Mouse (Mus musculus): ENCODE results near the gene Sdhaf1.

Sdhaf1 gene

DNA sequence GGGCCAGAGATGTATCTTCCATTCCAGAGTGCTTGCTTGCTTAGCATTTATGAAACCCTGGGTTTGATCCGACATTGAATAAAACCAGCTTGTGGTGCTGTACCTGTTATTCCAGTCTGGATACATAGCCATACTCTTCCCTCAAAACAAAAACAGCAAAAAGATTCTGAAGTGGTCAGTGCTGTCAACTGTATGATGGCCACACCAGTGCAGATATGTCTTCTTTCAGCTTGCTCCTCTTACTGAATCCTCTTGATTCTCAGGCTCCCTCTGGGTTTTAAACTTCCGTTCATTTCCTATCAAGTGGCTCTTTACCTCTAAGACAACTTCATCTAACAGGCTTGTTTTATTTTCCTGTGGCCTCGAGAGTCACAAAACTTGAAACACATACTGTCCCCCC is at the start of gene Sdhaf1:
TSS of gene Sdhaf1 (minus strand) at position 101 of the 400 bp plus-strand sequence.
- DNase-seq (ENCODE audit: low spot score), result no peak

DNA sequence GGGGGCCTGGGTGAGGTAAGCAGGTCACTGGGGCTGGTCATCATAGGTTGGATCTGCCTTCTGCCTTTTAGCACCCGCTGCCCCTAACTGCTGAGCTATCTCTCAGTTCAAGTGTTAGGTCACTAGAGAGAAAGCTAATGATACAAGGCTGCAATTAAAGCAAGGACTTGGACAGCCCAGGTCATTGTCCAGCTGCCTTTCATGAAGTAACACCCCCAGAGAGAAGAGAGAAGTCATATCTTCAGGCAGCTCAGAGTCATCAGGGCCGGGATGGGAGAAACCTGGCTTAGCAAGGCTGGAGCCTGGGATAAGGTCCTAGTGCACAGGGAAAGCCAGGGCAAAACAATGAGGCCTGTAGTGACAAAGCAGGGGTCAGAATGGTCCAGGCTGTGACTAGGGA is 43.8 kb upstream of the Sdhaf1 start:
- DNase-seq (ENCODE audit: low spot score), result no peak

- DNase-seq (ENCODE audit: low spot score), result no peak
These were observed 39.6 kb upstream of the Sdhaf1 start for GRCm38 (mm10) chr7:30363344-30363738.

DNA sequence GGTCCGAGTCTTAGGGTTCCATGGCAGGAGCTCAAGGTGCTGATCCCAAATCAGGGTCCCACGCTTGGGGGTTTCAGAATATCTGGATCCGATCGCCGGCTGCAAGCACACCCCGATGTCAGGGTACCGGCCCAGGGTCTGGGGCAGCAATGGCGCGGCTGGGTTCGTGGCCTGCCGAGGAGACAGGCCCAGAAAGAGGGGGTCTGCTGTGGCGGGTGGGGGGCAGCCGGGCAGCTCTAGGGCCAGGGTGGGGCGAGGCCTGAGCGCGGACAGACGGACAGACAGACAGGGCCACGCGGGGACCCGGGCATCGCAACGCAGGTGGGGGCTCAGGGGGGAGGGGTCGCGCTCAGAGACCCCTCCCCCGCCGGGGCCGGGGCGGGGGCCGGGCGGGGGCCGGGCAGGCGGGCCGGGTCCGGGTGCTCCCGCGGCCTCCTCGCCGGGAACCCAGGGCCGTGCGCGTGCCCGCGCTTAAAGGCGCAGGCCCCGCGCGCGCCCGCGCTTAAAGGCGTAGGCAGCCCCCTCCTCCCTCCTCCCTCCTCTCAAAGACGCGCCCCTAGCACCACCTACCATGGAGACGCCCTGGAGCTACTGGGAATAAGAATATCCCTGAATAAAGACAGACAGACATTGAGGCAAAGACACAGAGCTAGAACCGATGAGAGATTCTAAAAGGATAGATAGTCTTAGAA is 39.1 kb upstream of the Sdhaf1 start, which contains the start of gene Lrfn3:
TSS of gene Lrfn3 (minus strand) at position 121 of the 692 bp plus-strand sequence.
- peak; percentile 93 for DNase-seq (ENCODE audit: low spot score)

DNA sequence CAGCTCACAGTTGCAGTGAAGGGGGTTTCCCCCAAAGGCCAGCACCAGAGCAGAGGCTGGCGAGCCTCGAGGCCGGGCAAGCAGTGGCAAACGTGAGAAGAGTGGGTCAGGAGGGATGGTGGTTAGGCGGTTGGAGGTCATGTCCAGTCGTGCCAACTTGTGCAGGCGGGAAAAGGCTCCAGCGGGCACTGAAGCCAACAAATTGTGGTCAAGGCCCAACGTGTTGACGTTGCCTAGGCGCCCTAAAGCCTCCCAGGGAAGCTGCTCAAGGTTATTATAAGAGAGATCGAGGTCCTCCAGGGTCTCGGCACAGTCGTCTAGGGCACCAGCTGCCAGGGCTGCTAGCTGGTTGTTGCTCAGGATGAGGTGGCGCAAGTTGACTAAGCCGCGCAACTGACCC is 36.3 kb upstream of the Sdhaf1 start:
- no peak for DNase-seq (ENCODE audit: low spot score)

DNA sequence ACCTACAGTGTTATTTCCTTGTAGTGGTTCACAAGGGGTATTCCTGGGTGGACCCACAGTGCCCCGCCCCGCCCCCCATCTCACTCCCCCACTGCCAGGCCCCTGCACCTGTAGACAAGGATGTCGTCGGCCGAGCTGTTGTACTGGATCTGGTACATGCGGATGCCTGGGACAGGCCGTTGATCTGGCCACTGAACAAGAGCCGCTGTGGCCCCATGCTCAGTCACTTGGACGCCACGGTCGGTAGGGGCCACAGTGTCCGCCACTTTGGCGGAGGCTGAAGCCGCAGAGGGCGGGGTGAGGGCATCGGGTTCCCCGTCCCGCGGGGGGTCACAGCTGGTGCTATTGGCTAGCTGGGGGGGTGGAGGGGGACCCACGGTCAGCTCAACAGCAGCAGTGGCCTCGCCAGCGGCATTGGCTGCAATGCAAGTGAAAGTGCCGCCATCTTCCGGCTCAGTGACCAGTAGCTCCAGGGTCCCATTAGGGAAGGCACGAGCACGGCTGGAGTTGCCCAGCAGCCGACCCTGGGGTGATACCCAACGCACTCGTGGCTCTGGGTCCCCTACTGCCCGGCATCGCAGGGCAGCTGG is 35.7 kb upstream of the Sdhaf1 start:
- DNase-seq (ENCODE audit: low spot score), result no peak

- no peak for DNase-seq (ENCODE audit: low spot score)
These were observed 34.9 kb upstream of the Sdhaf1 start for GRCm38 (mm10) chr7:30358378-30359186.

GRCm38 (mm10) chr7:30354059-30354458 is 30.4 kb upstream of the Sdhaf1 start:
- no peak for DNase-seq (ENCODE audit: low spot score)

- DNase-seq (ENCODE audit: low spot score), result peak; percentile 83
These were observed 29.7 kb upstream of the Sdhaf1 start for GRCm38 (mm10) chr7:30353279-30353822.

- DNase-seq (ENCODE audit: low spot score), result peak; percentile 82
These were observed 24.1 kb upstream of the Sdhaf1 start for GRCm38 (mm10) chr7:30347828-30348227.

- peak; percentile 88 for DNase-seq (ENCODE audit: low spot score)
These were observed 23.1 kb upstream of the Sdhaf1 start for GRCm38 (mm10) chr7:30346635-30347379.

GRCm38 (mm10) chr7:30339432-30340109 is 15.9 kb upstream of the Sdhaf1 start:
- DNase-seq (ENCODE audit: low spot score), result no peak

DNA sequence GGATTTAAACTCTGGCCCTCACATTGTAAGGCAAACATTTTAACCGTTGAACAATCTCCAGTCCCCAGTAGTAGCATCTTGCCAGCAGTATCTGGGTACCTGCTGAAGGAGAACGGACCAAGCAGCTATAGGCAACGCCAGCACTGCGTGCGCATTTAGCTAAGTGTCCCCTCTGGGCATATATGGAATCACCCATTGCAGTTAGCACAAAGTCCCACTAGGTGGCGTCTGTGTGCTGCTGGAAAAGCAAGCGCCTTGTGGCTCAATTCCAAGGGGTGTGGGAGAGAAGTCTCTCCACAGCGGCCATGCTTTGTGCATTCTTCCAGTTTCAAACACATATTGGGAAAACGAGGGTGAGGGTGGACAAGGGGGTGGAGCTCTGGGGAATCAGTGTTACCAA is 12.7 kb upstream of the Sdhaf1 start:
- DNase-seq (ENCODE audit: low spot score), result peak; percentile 94

DNA sequence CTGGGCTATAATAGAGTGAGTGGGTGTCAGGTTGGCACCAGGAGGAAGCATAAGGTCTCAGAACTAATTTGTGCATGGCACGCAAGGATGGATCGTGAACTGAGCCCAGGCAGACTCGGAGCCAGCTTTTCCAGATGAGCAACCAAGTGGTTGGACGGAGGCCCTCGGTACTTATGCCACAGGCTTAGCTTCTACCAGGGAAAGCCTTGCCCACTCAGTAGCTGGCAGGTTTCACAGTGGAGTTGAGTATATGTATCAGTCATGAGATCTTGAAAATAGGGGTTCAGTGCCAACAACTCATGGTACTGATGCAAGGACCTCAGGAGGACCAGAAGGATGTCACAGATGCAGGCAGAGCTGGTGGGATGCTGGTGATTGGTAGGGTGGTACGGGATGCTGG is 12.0 kb upstream of the Sdhaf1 start:
- DNase-seq (ENCODE audit: low spot score), result no peak

- no peak for DNase-seq (ENCODE audit: low spot score)
These were observed 10.9 kb upstream of the Sdhaf1 start for GRCm38 (mm10) chr7:30334563-30334962.

DNA sequence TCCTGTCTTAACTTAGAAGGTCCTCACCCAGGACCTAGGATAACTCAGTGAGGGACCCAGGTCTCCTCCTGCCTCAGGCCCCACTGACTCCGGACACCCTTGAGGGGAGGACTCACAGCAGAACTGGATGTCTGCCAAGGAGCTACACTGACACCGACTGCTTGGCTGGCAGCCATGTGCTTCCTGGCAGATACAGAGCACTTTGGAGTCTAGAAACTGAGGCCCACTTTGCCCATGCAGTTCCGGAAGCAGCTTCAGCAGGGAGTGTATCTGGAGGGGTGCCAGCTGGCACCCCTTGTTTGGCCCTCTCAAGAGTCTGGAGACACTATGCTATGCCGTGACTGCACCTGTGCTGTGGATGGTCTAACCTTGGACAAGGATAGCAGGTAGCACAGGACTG is 9.7 kb upstream of the Sdhaf1 start:
- no peak for DNase-seq (ENCODE audit: low spot score)

DNA sequence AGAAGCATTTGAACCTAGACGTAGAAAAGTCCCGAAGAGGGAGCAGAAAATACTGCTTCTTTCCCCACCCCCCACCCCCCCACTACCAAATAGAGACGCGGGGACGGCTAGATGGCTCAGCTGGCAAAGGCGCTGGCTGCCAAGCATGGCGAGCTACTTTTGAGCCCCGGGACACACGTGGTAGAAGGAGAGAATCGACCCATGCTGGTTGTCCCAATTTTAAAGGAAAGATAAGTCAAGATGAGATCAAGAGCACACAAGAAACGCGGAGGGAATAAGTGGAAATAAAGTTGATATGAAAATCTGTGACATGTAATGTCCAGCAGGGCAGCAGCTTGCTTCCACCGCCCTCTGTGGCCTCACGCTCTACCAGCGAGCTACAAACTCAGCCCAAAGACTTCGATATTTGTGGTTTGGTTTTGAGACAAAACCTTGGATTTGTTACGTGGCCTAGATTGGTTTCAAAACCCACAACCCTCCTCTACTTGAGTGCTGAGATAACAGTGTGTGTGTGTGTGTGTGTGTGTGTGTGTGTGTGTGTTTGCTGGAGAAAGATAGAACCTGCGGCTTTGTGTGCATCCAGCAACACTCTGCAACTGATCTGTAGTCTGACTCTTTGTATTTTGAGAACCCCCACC is 9.0 kb upstream of the Sdhaf1 start:
- no peak for DNase-seq (ENCODE audit: low spot score)

DNA sequence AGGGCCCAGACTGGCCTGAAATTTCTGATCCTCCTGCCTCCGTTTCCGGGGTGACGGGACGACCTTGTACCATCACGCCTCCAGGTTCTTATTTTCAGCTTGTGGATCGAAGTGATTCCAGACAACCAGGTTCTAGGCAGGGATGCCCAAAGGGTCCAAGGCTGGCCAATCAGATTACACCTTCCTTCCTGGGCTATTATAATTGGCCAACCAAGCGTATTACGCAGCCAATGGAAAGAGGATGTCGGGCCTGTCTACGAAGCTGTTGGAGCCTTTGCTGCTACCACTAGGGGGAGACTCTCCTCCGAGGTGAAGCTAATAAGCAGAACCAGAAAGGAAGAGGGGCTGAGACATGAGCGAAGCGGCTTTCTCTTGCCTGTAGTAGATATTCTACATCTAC is 8.2 kb upstream of the Sdhaf1 start:
- peak; percentile 96 for DNase-seq (ENCODE audit: low spot score)

DNA sequence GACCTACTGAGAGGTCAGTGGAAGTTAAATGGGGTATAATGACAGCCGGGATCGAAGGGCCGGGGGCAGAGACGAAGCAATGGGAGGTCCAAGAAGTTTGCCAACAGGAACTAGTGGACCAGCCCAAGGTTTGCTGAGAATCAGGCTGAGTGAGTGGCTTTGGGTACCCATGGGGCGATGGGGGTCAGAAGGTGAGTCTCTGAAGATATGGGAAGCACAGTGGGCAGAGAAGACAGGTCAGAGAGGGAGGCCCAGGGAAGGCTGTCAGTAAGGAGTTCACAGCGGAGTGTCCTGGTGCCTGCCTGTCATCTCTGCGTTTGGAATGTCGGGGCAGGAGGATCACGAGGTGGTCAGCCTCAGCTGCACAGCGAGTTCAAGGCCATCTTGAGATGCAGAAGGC is 4.7 kb upstream of the Sdhaf1 start:
- DNase-seq (ENCODE audit: low spot score), result no peak

GRCm38 (mm10) chr7:30327140-30327539 is 3.4 kb upstream of the Sdhaf1 start:
- no peak for DNase-seq (ENCODE audit: low spot score)

DNA sequence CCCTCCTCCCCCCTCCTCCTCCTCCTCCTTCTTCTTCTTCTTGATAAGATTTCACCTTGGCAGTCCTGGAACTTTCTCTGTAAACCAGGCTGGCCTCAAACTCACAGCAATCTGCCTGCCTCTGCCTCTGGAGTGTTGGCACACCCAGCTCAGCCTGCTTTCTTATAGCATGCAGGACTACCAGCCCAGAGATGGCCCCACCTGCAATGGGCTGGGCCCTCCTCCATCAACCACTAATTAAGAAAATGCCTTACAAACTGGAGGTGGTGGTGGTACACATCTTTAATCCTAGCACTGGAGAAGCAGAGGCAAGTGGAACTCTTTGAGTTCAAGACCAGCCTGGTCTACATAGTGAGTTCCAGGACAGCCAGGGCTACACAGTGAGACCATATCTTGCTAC is 2.7 kb upstream of the Sdhaf1 start:
- DNase-seq (ENCODE audit: low spot score), result no peak

Data from embryo, embryonic 10.5 days (tissue).